Mouse (Mus musculus) heart, adult 2 months (tissue): Measurements from ENCODE around the gene Itln1. TPM values are rescaled to one million over a fixed set of nuclear protein-coding genes. Genes with fewer than 3 reads are reported as not detected.

ENCODE experiments used
- DNase-seq, 2 experiments: peaks; one replicate each; pipeline ENCODE4 v3.0.0; 2021
- H3K27ac ChIP-seq: fragments of 200-600 bp; 2 replicates; pipeline ENCODE4 v1.8.1; 2022
- H3K27me3 ChIP-seq: fragments of 200-500 bp; 2 replicates; pipeline ENCODE4 v1.6.1; 2012; ENCODE audit warnings: mild to moderate bottlenecking, low read length, inconsistent platforms, mixed read lengths; ENCODE audit not compliant: control insufficient read depth, insufficient read depth
- H3K36me3 ChIP-seq: fragments of 200-500 bp; 2 replicates; pipeline ENCODE4 v1.6.1; 2012; ENCODE audit warnings: low read length, inconsistent platforms; ENCODE audit not compliant: control insufficient read depth, insufficient read depth
- H3K4me1 ChIP-seq: fragments of 200-500 bp; 2 replicates; pipeline ENCODE4 v1.6.1; 2011; ENCODE audit warnings: low read length; ENCODE audit not compliant: control insufficient read depth, insufficient read depth
- H3K4me3 ChIP-seq: fragments of 200-600 bp; 2 replicates; pipeline ENCODE4 v1.8.1; 2022
- H3K79me2 ChIP-seq: fragments of 200-500 bp; replicated peaks from 2 replicates; pipeline ENCODE4 v1.6.1; 2012; ENCODE audit warnings: mild to moderate bottlenecking, inconsistent platforms, low read length, moderate library complexity, mixed read lengths; ENCODE audit not compliant: control insufficient read depth, insufficient read depth
- H3K9ac ChIP-seq: fragments of 200-500 bp; 2 replicates; pipeline ENCODE4 v1.6.1; 2012; ENCODE audit warnings: low read depth, mild to moderate bottlenecking, control low read depth, inconsistent platforms, low read length, mixed read lengths
- CTCF ChIP-seq: fragments of 200-600 bp; IDR thresholded peaks from 2 replicates; pipeline ENCODE4 v1.8.1; 2022; ENCODE audit warnings: antibody characterized with exemption, mild to moderate bottlenecking, moderate library complexity
- EP300 ChIP-seq: fragments of 200-500 bp; IDR thresholded peaks from 2 replicates; pipeline ENCODE4 v1.6.1; 2011; ENCODE audit warnings: low read depth, low read length, control low read depth; ENCODE audit not compliant: insufficient read depth
- POLR2A ChIP-seq: fragments of 200-500 bp; IDR thresholded peaks from 2 replicates; pipeline ENCODE4 v1.6.1; 2011; ENCODE audit warnings: mild to moderate bottlenecking, low read depth, low read length, control low read depth; ENCODE audit not compliant: insufficient read depth
- WGBS: fragments of 180-500 bp; shearing (Covaris S2); methylation state at CpG from one replicate; pipeline ENCODE4 v1.1.7; 2018; 5-methylcytosine and 5-hydroxymethylcytosine counted together
- intact Hi-C: fragments of 180-260 bp; cut with DNase I; formaldehyde crosslinking; loops from one replicate; pipeline ENCODE4 v1.15.1; 2025
- polyA plus RNA-seq: library from polyadenylated mRNA; depleted of rRNA; stranded (reverse); fragments of >200 nt; gene quantifications from 2 replicates; pipeline ENCODE4 v1.2.3, GENCODE M21; 2012
- total RNA-seq, 2 experiments: library from RNA; stranded (reverse); gene quantifications; 2 replicates each; pipeline ENCODE4 v1.2.3; 2021

Itln1 gene
- total and polyA plus RNA-seq, 3 experiments: 0.16 TPM; not detected in 2

GRCm38 (mm10) chr1:171558407-171558806, 23.3 kb upstream of the Itln1 start:
- WGBS: 73% methylated on average over 6 of the region's 6 CpGs
- no peak overlapping the region for H3K4me3 ChIP-seq
- no peaks in the 10 kb centered on the region for H3K36me3 ChIP-seq
- no peak overlapping the region for H3K9ac ChIP-seq
- peaks cover 3% of the 10 kb centered on the region for H3K4me1 ChIP-seq
- no peak for DNase-seq
- no peaks in the 10 kb centered on the region for H3K27me3 ChIP-seq
- TF ChIP-seq EP300: no peak
- no peak for TF ChIP-seq POLR2A
- no peak for TF ChIP-seq CTCF
- H3K27ac ChIP-seq: no peak overlapping the region
- intact Hi-C loops: no loop called here
- no peaks in the 10 kb centered on the region for H3K79me2 ChIP-seq

GRCm38 (mm10) chr1:171556366-171556765, 21.3 kb upstream of the Itln1 start:
- WGBS: 73% methylated on average over 2 of the region's 2 CpGs
- Histone ChIP-seq H3K9ac (no peak overlapping the region), H3K36me3 (no peaks in the 10 kb centered on the region), H3K27me3 (no peaks in the 10 kb centered on the region), H3K79me2 (no peaks in the 10 kb centered on the region), H3K4me3 (no peak overlapping the region), H3K4me1 (peaks cover 4% of the 10 kb centered on the region), H3K27ac (no peak overlapping the region)
- no peak for TF ChIP-seq POLR2A
- TF ChIP-seq EP300: no peak
- no peak for TF ChIP-seq CTCF
- intact Hi-C loops: no loop called here
- no peak for DNase-seq

- Histone ChIP-seq H3K9ac (no peak overlapping the region), H3K36me3 (no peaks in the 10 kb centered on the region), H3K4me3 (no peak overlapping the region), H3K4me1 (peaks cover 4% of the 10 kb centered on the region), H3K27me3 (no peaks in the 10 kb centered on the region), H3K79me2 (no peaks in the 10 kb centered on the region), H3K27ac (no peak overlapping the region)
- no peak for DNase-seq
- TF ChIP-seq EP300 (no peak), POLR2A (no peak), CTCF (no peak)
- intact Hi-C loops: no loop called here
- WGBS: 68% methylated on average over 11 of the region's 11 CpGs
Measured at GRCm38 (mm10) chr1:171553359-171554341, 18.6 kb upstream of the Itln1 start.

- no peaks in the 10 kb centered on the region for H3K36me3 ChIP-seq
- DNase-seq: no peak
- H3K4me1 ChIP-seq: peaks cover 4% of the 10 kb centered on the region
- H3K79me2 ChIP-seq: no peaks in the 10 kb centered on the region
- no peak overlapping the region for H3K9ac ChIP-seq
- TF ChIP-seq EP300 (no peak), CTCF (no peak), POLR2A (no peak)
- H3K27me3 ChIP-seq: no peaks in the 10 kb centered on the region
- H3K27ac ChIP-seq: no peak overlapping the region
- intact Hi-C loops: no loop called here
- 86% methylated on average over 2 of the region's 2 CpGs for WGBS
- H3K4me3 ChIP-seq: no peak overlapping the region
Measured at GRCm38 (mm10) chr1:171552230-171552629, 17.1 kb upstream of the Itln1 start.

- H3K4me1 ChIP-seq: peaks cover 4% of the 10 kb centered on the region
- H3K27me3 ChIP-seq: no peaks in the 10 kb centered on the region
- 44% methylated on average over 7 of the region's 7 CpGs for WGBS
- H3K4me3 ChIP-seq: no peak overlapping the region
- H3K79me2 ChIP-seq: no peaks in the 10 kb centered on the region
- no peaks in the 10 kb centered on the region for H3K36me3 ChIP-seq
- no peak for TF ChIP-seq CTCF
- TF ChIP-seq EP300: no peak
- no peak for TF ChIP-seq POLR2A
- intact Hi-C loops: no loop called here
- peak in 1 of 2 experiments; percentile 10 for DNase-seq
- no peak overlapping the region for H3K27ac ChIP-seq
- H3K9ac ChIP-seq: no peak overlapping the region
Measured at GRCm38 (mm10) chr1:171551326-171551725, 16.2 kb upstream of the Itln1 start.

- WGBS: 80% methylated on average over 1 of the region's 1 CpGs
- Histone ChIP-seq H3K79me2 (no peaks in the 10 kb centered on the region), H3K27me3 (no peaks in the 10 kb centered on the region), H3K27ac (no peak overlapping the region), H3K4me1 (no peaks in the 10 kb centered on the region), H3K36me3 (no peaks in the 10 kb centered on the region), H3K9ac (no peak overlapping the region), H3K4me3 (no peak overlapping the region)
- intact Hi-C loops: no loop called here
- TF ChIP-seq EP300 (no peak), POLR2A (no peak), CTCF (no peak)
- DNase-seq: no peak
Measured at GRCm38 (mm10) chr1:171540694-171541093, 5.6 kb upstream of the Itln1 start.
